Mouse (Mus musculus) heart, adult 2 months (tissue): ENCODE measurements at regions not wholly inside any gene's neighbourhood (a gene's known extent, or its start where the extent isn't known, plus 50 kb on each side); places are given as distances from the start of the nearest gene placed in this dataset.

Experiments
- DNase-seq, 2 experiments: peaks; one replicate each; pipeline ENCODE4 v3.0.0; 2021
- H3K27ac ChIP-seq: fragments of 200-600 bp; 2 replicates; pipeline ENCODE4 v1.8.1; 2022
- H3K27me3 ChIP-seq: fragments of 200-500 bp; 2 replicates; pipeline ENCODE4 v1.6.1; 2012; ENCODE audit warnings: mild to moderate bottlenecking, low read length, inconsistent platforms, mixed read lengths; ENCODE audit not compliant: control insufficient read depth, insufficient read depth
- H3K36me3 ChIP-seq: fragments of 200-500 bp; 2 replicates; pipeline ENCODE4 v1.6.1; 2012; ENCODE audit warnings: low read length, inconsistent platforms; ENCODE audit not compliant: control insufficient read depth, insufficient read depth
- H3K4me1 ChIP-seq: fragments of 200-500 bp; 2 replicates; pipeline ENCODE4 v1.6.1; 2011; ENCODE audit warnings: low read length; ENCODE audit not compliant: control insufficient read depth, insufficient read depth
- H3K4me3 ChIP-seq: fragments of 200-600 bp; 2 replicates; pipeline ENCODE4 v1.8.1; 2022
- H3K79me2 ChIP-seq: fragments of 200-500 bp; replicated peaks from 2 replicates; pipeline ENCODE4 v1.6.1; 2012; ENCODE audit warnings: mild to moderate bottlenecking, inconsistent platforms, low read length, moderate library complexity, mixed read lengths; ENCODE audit not compliant: control insufficient read depth, insufficient read depth
- H3K9ac ChIP-seq: fragments of 200-500 bp; 2 replicates; pipeline ENCODE4 v1.6.1; 2012; ENCODE audit warnings: low read depth, mild to moderate bottlenecking, control low read depth, inconsistent platforms, low read length, mixed read lengths
- CTCF ChIP-seq: fragments of 200-600 bp; IDR thresholded peaks from 2 replicates; pipeline ENCODE4 v1.8.1; 2022; ENCODE audit warnings: antibody characterized with exemption, mild to moderate bottlenecking, moderate library complexity
- EP300 ChIP-seq: fragments of 200-500 bp; IDR thresholded peaks from 2 replicates; pipeline ENCODE4 v1.6.1; 2011; ENCODE audit warnings: low read depth, low read length, control low read depth; ENCODE audit not compliant: insufficient read depth
- POLR2A ChIP-seq: fragments of 200-500 bp; IDR thresholded peaks from 2 replicates; pipeline ENCODE4 v1.6.1; 2011; ENCODE audit warnings: mild to moderate bottlenecking, low read depth, low read length, control low read depth; ENCODE audit not compliant: insufficient read depth
- WGBS: fragments of 180-500 bp; shearing (Covaris S2); methylation state at CpG from one replicate; pipeline ENCODE4 v1.1.7; 2018; 5-methylcytosine and 5-hydroxymethylcytosine counted together
- intact Hi-C: fragments of 180-260 bp; cut with DNase I; formaldehyde crosslinking; loops from one replicate; pipeline ENCODE4 v1.15.1; 2025

GRCm38 (mm10) chr11:52648849-52649400, 115.5 kb upstream of the Fstl4 start:
- no peaks in the 10 kb centered on the region for H3K36me3 ChIP-seq
- H3K4me3 ChIP-seq = no peak overlapping the region
- intact Hi-C loops = no loop called here
- no peak for DNase-seq
- TF ChIP-seq EP300 (no peak), CTCF (no peak), POLR2A (no peak)
- H3K9ac ChIP-seq = no peak overlapping the region
- no peaks in the 10 kb centered on the region for H3K4me1 ChIP-seq
- 47% methylated on average over 8 of the region's 8 CpGs for WGBS
- H3K27ac ChIP-seq = no peak overlapping the region
- no peaks in the 10 kb centered on the region for H3K27me3 ChIP-seq
- no peaks in the 10 kb centered on the region for H3K79me2 ChIP-seq

GRCm38 (mm10) chr11:52654640-52655039, 109.8 kb upstream of the Fstl4 start:
- intact Hi-C loops = no loop called here
- H3K27ac ChIP-seq = no peak overlapping the region
- 84% methylated on average over 7 of the region's 7 CpGs for WGBS
- DNase-seq = no peak
- H3K27me3 ChIP-seq = no peaks in the 10 kb centered on the region
- H3K4me3 ChIP-seq = no peak overlapping the region
- H3K79me2 ChIP-seq = no peaks in the 10 kb centered on the region
- no peak overlapping the region for H3K9ac ChIP-seq
- no peak for TF ChIP-seq CTCF
- no peak for TF ChIP-seq EP300
- no peak for TF ChIP-seq POLR2A
- H3K36me3 ChIP-seq = no peaks in the 10 kb centered on the region
- no peaks in the 10 kb centered on the region for H3K4me1 ChIP-seq

- H3K9ac ChIP-seq = no peak overlapping the region
- intact Hi-C loops = no loop called here
- DNase-seq = no peak
- TF ChIP-seq POLR2A = no peak
- no peaks in the 10 kb centered on the region for H3K36me3 ChIP-seq
- no peaks in the 10 kb centered on the region for H3K79me2 ChIP-seq
- H3K27me3 ChIP-seq = no peaks in the 10 kb centered on the region
- H3K27ac ChIP-seq = no peak overlapping the region
- no peak overlapping the region for H3K4me3 ChIP-seq
- 46% methylated on average over 2 of the region's 2 CpGs for WGBS
- H3K4me1 ChIP-seq = no peaks in the 10 kb centered on the region
These were observed 108.5 kb upstream of the Fstl4 start for GRCm38 (mm10) chr11:52655720-52656474.

- intact Hi-C loops = no loop called here
These were observed 103.2 kb upstream of the Fstl4 start for GRCm38 (mm10) chr11:52661234-52661633.

GRCm38 (mm10) chr11:52661894-52662593, 102.4 kb upstream of the Fstl4 start:
- Histone ChIP-seq H3K4me3 (no peak overlapping the region), H3K27ac (no peak overlapping the region), H3K27me3 (no peaks in the 10 kb centered on the region), H3K9ac (no peak overlapping the region), H3K36me3 (no peaks in the 10 kb centered on the region), H3K79me2 (no peaks in the 10 kb centered on the region), H3K4me1 (no peaks in the 10 kb centered on the region)
- intact Hi-C loops = no loop called here
- 82% methylated on average over 15 of the region's 15 CpGs for WGBS
- DNase-seq = no peak
- TF ChIP-seq POLR2A (no peak), CTCF (no peak), EP300 (no peak)

More at GRCm38 (mm10) chr11:52661234-52661633, 103.2 kb upstream of the Fstl4 start:
- H3K27ac ChIP-seq = no peak overlapping the region
- H3K27me3 ChIP-seq = no peaks in the 10 kb centered on the region
- no peak overlapping the region for H3K9ac ChIP-seq
- H3K4me3 ChIP-seq = no peak overlapping the region
- WGBS = 79% methylated on average over 12 of the region's 12 CpGs
- TF ChIP-seq POLR2A (no peak), CTCF (no peak), EP300 (no peak)
- no peak for DNase-seq
- H3K4me1 ChIP-seq = no peaks in the 10 kb centered on the region
- no peaks in the 10 kb centered on the region for H3K36me3 ChIP-seq
- H3K79me2 ChIP-seq = no peaks in the 10 kb centered on the region

- Histone ChIP-seq H3K36me3 (no peaks in the 10 kb centered on the region), H3K27me3 (no peaks in the 10 kb centered on the region), H3K27ac (no peak overlapping the region), H3K79me2 (no peaks in the 10 kb centered on the region), H3K9ac (no peak overlapping the region), H3K4me1 (no peaks in the 10 kb centered on the region), H3K4me3 (no peak overlapping the region)
- WGBS = 59% methylated on average over 1 of the region's 1 CpGs
- intact Hi-C loops = no loop called here
- no peak for DNase-seq
- no peak for TF ChIP-seq EP300
These were observed 99.1 kb upstream of the Fstl4 start for GRCm38 (mm10) chr11:52665343-52665742.
